Mouse (Mus musculus): ENCODE data around the gene Olfr1168.
"Not testable (repeated sequence)": the region's sequence is repeated elsewhere in the genome, so short reads cannot be mapped to it uniquely, and the experiment has no call there.

Gene Olfr1168

DNA sequence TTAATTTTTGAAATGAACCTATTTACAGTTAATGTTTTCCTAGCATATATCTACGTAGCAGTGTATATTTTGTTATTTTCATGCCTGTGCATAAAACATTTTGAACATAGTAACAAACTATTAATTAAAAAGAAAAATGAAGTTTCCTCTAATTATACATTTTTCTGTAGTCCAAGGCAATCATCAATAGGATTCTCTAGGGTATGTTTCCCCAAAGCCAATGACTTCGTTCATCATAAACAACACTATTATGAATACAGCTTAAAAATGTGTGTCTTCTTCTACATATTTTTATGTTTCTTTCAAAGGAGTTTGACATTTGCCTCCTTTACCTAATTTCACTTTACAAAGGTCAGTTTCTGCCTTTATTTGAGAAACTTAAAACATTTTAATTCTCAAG, at the start of gene Olfr1168:
TSS of gene Olfr1168 (plus strand) at position 301 of the 400 bp plus-strand sequence.
- DNase-seq (ENCODE audit: low read depth, low spot score), result no peak

DNA sequence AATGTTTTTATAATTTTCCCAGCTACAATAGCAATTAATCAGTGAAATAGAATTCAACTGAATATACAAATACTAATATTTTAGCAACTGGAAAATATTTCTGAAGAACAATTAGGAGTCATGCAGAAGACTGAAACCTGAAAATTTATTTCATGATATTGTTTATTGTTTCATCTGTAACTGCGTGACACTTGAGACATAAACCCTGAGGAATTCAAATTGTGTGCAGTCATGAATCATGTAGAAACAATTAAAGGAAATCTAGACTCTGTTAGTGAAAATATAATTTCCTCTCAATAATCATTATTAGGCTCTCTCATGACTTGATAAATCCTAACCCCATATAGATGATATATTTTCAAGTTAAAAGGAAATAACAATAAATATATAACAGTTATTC, 26.6 kb upstream of the Olfr1168 start, which contains the start of gene Olfr1167:
TSS of gene Olfr1167 (minus strand) at position 101 of the 400 bp plus-strand sequence.
- DNase-seq (ENCODE audit: low read depth, low spot score), result not testable (repeated sequence)

DNA sequence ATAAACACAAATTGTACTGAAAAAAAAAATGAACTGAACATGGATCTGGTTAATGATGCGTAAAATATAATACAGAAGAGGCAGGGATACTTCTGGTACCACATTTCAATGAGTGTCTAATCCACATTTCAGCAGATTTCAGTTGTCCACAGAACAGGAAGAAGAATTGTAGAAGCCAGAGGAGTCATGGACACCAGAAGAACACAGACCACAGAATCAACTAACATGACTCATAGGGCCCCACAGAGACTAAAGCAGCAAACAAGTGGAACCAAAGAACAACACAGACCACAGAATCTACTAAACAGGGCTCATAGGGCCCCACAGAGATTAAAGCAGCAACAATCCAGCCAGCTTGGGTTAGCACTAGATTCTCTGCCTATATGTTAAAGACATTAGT, 39.1 kb downstream of the Olfr1168 start:
- DNase-seq (ENCODE audit: low read depth, low spot score), result no peak

DNA sequence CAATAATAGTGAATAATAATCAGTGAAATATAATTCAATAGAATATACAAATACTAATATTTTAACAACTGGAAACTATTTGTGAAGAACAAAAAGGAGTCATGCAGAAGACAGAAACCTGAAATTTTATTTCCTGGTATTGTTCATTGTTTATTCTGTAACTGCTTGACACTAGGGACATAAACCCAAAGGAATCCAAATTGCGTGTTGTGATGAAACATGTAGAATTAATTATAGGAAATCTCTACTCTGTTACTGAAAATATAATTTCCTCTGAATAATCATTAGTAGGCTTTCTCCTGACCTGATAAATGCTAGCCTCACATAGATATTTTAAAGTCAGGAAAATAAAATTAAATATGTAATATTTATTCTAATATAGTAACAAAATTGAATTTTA, 46.6 kb downstream of the Olfr1168 start, which contains the start of gene Olfr1170:
TSS of gene Olfr1170 (minus strand) at position 101 of the 400 bp plus-strand sequence.
- DNase-seq (ENCODE audit: low read depth, low spot score), result no peak

Data from R1 (cell line).